Mouse (Mus musculus) mouse embryonic stem cell (cell line): ENCODE results near the gene Vmn1r130.
"Not testable (repeated sequence)": the region's sequence is repeated elsewhere in the genome, so short reads cannot be mapped to it uniquely, and the experiment has no call there.

Source experiments
- in situ Hi-C, 2 experiments: fragments of 300-500 bp; cut with MboI; formaldehyde crosslinking; loops; 1 replicate in 1 of 2; 3 replicates in 1 of 2; pipeline ENCODE4 v1.14.3; 2019 to 2020; ENCODE audit warnings: low sequenced_read_pairs in 2 of 2, low pct_unique_long_range_greater_than_20kb in 1 of 2, mixed read lengths in 1 of 2; ENCODE audit not compliant: unreplicated experiment in 1 of 2

Vmn1r130 gene

DNA sequence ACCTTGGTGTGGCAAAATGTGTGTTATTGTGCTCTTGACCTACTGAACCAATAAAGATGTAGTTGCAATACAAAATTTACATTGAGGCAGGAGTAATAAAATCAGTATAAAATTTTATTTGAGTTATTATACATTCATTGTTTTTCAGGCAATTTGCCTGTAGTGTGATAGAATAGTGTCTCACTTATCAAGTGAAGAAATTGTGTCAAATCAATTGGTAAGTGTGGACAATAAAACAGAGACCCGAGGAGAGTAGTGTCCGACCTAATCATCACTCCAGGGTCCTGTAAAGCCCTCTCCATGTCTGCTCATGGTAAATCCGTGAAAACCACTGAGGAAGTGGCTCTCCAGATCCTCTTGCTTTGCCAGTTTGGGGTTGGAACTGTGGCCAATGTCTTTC is at the start of gene Vmn1r130:
Vmn1r130 (plus strand) TSS at position 301 of the 400 bp plus-strand sequence.
- in situ Hi-C loops, result not testable (repeated sequence)

GRCm38 (mm10) chr7:21545990-21546389 is 34.4 kb downstream of the Vmn1r130 start, which contains the start of gene Vmn1r131:
Vmn1r131 (minus strand) TSS chr7:21546090.
- in situ Hi-C loops, result not testable (repeated sequence)
